Mouse (Mus musculus) megakaryocyte, embryonic 14.5 days (primary cell): ENCODE measurements around the gene Sox5.

Source experiments
- FLI1 ChIP-seq: IDR thresholded peaks from 2 replicates; pipeline ENCODE4 v1.6.1; 2012; ENCODE audit warnings: low read length, inconsistent platforms, mixed read lengths
- GATA1 ChIP-seq: IDR thresholded peaks from 3 replicates; pipeline ENCODE4 v1.6.1; 2012; ENCODE audit warnings: mixed read lengths, low read length, inconsistent platforms, borderline replicate concordance

GRCm38 (mm10) chr6:144452200-144452977 lies 329.4 kb downstream of the Sox5 start:
- TF ChIP-seq GATA1, result no peak
- TF ChIP-seq FLI1, result no peak
